Mouse (Mus musculus) erythroblast, adult 5-6 weeks (primary cell): ENCODE measurements around the gene Plch2. TPM values are rescaled to one million over a fixed set of nuclear protein-coding genes. Genes with fewer than 3 reads are reported as not detected.

Experiments
- ATAC-seq: replicated peaks from 2 replicates; pipeline ENCODE4 v1.8.0; 2016; ENCODE audit warnings: moderate number of reproducible peaks, mild to moderate bottlenecking, moderate TSS enrichment, inconsistent platforms; ENCODE audit not compliant: poor library complexity, low FRiP score, severe bottlenecking
- total RNA-seq, 2 experiments: library from RNA; stranded (forward) in 1 of 2; stranded (reverse) in 1 of 2; fragments of 150-400 nt in 1 of 2; fragments of 200-764, 138-1000 nt in 1 of 2; gene quantifications; 2 replicates each; pipeline versions ENCODE4 v1.2.3 to v1.2.4; 2015 to 2017; ENCODE audit warnings: low replicate concordance in 2 of 2

Plch2 gene
- total RNA-seq, 2 experiments from 2014 or later, result not detected

- no peak for ATAC-seq
These were observed 48.9 kb downstream of the Plch2 start for GRCm38 (mm10) chr4:155007641-155008040.

- no peak for ATAC-seq
These were observed 50.3 kb downstream of the Plch2 start for GRCm38 (mm10) chr4:155006296-155006695.

- ATAC-seq, result no peak
These were observed 51.3 kb downstream of the Plch2 start for GRCm38 (mm10) chr4:155005278-155005677.

- ATAC-seq, result no peak
These were observed 57.2 kb downstream of the Plch2 start for GRCm38 (mm10) chr4:154999379-154999778.

- ATAC-seq, result no peak
These were observed 59.9 kb downstream of the Plch2 start for GRCm38 (mm10) chr4:154996572-154997154.

GRCm38 (mm10) chr4:154994876-154995275 lies 61.7 kb downstream of the Plch2 start:
- no peak for ATAC-seq

GRCm38 (mm10) chr4:154986750-154987149 lies 69.8 kb downstream of the Plch2 start:
- ATAC-seq, result no peak

GRCm38 (mm10) chr4:154986096-154986495 lies 70.5 kb downstream of the Plch2 start:
- ATAC-seq, result peak; percentile 54

GRCm38 (mm10) chr4:154985151-154985777 lies 71.3 kb downstream of the Plch2 start:
- ATAC-seq, result no peak

GRCm38 (mm10) chr4:154983767-154984166 lies 72.8 kb downstream of the Plch2 start:
- ATAC-seq, result no peak

GRCm38 (mm10) chr4:154982247-154983120 lies 74.1 kb downstream of the Plch2 start:
- no peak for ATAC-seq

- ATAC-seq, result peak; percentile 28; the same call in 1 of the 2 replicates
These were observed 75.1 kb downstream of the Plch2 start for GRCm38 (mm10) chr4:154981530-154981929.

- no peak for ATAC-seq
These were observed 75.5 kb downstream of the Plch2 start for GRCm38 (mm10) chr4:154981076-154981475.

GRCm38 (mm10) chr4:154980110-154980509 lies 76.5 kb downstream of the Plch2 start:
- ATAC-seq, result 0 out of 2 replicates have a peak, but pooled peaks have one; percentile 22

GRCm38 (mm10) chr4:154974163-154974611 lies 82.4 kb downstream of the Plch2 start:
- no peak for ATAC-seq

- no peak for ATAC-seq
These were observed 84.0 kb downstream of the Plch2 start for GRCm38 (mm10) chr4:154972546-154972945.

GRCm38 (mm10) chr4:154967173-154967572 lies 89.4 kb downstream of the Plch2 start:
- no peak for ATAC-seq

- ATAC-seq, result no peak
These were observed 90.7 kb downstream of the Plch2 start for GRCm38 (mm10) chr4:154965856-154966255.

- ATAC-seq, result peak; percentile 50
These were observed 91.9 kb downstream of the Plch2 start for GRCm38 (mm10) chr4:154964581-154965235.
